Comparison of ENCODE assay signal across 10 mouse cellular contexts in genomic region chr7:122667903-122668302, GRCm38 (mm10). TPM values are rescaled to one million over a fixed set of nuclear protein-coding genes. Genes with fewer than 3 reads are reported as not detected.
DNase-seq lines count a peak whose midpoint lies in the region; ATAC-seq and TF ChIP-seq lines count a peak whose summit lies in the region.
"Had no signal": no experiment of that assay in that cellular context is flagged by ENCODE, and none has a peak within 500 bp of the region (broad histone marks: within the 10 kb centered on the region; RNA-seq: fewer than 3 reads in every experiment).

No protein-coding gene starts in this region.

- no peak overlapping the region for H3K4me2 ChIP-seq in hindbrain, embryonic 11.5 days (replicated peaks; ENCODE audit: low read depth, low read length)
- no peak overlapping the region for H3K4me2 ChIP-seq in hindbrain, embryonic 16.5 days (ENCODE audit: low read length)
- H3K4me2 ChIP-seq in limb, embryonic 14.5 days (replicated peaks; ENCODE audit: low read depth, low read length, severe bottlenecking): no peak overlapping the region
- H3K4me2 ChIP-seq: neural tube, embryonic 12.5 days had no signal

- H3K27ac ChIP-seq in hindbrain, embryonic 11.5 days (ENCODE audit: low read depth, low read length): no peak overlapping the region
- H3K27ac ChIP-seq in hindbrain, embryonic 16.5 days (ENCODE audit: low read depth, low read length): no peak overlapping the region
- no peak overlapping the region for H3K27ac ChIP-seq in limb, embryonic 14.5 days (replicated peaks; ENCODE audit: low read depth, low read length)
- H3K27ac ChIP-seq: neural tube, embryonic 12.5 days had no signal

- TF ChIP-seq POLR2A in limb, embryonic 14.5 days (IDR thresholded peaks at IDR 0.05; ENCODE audit: borderline replicate concordance, extremely low read depth, insufficient read depth, insufficient read length): no peak

- DNase-seq in hindbrain, embryonic 11.5 days (ENCODE audit: low spot score): peak; percentile 56
- peak; percentile 4 for DNase-seq in urinary bladder, postnatal 25 days (ENCODE audit: low spot score)
- DNase-seq in urinary bladder, postnatal 10 days (ENCODE audit: low spot score): no peak
- peak; percentile 27 to 40 for DNase-seq in cerebellum, postnatal 4 days (ENCODE audit: low spot score in 2 of 2)
- peak; percentile 29 for DNase-seq in limb, embryonic 14.5 days (ENCODE audit: low spot score)
- DNase-seq in urinary bladder, postnatal 36 days (ENCODE audit: low spot score in 2 of 2): no peak

- H3K4me3 ChIP-seq in hindbrain, embryonic 11.5 days (ENCODE audit: low read depth, low read length): no peak overlapping the region
- no peak overlapping the region for H3K4me3 ChIP-seq in hindbrain, embryonic 16.5 days (ENCODE audit: low read length)
- H3K4me3 ChIP-seq in limb, embryonic 14.5 days (replicated peaks; ENCODE audit: low read length): no peak overlapping the region
- H3K4me3 ChIP-seq: neural tube, embryonic 12.5 days had no signal

- H3K9me3 ChIP-seq in hindbrain, embryonic 11.5 days (ENCODE audit: control insufficient read depth, low read length): no peaks in the 10 kb centered on the region
- no peaks in the 10 kb centered on the region for H3K9me3 ChIP-seq in hindbrain, embryonic 16.5 days (ENCODE audit: control insufficient read depth, low read length)
- H3K9me3 ChIP-seq in limb, embryonic 14.5 days (ENCODE audit: control insufficient read depth, low read length): no peaks in the 10 kb centered on the region
- H3K9me3 ChIP-seq: neural tube, embryonic 12.5 days had no signal

- WGBS in hindbrain, embryonic 11.5 days: 23% methylated on average over 5 of the region's 5 CpGs
- 26% methylated on average over 5 of the region's 5 CpGs for WGBS in hindbrain, embryonic 16.5 days
- 21% methylated on average over 5 of the region's 5 CpGs for WGBS in limb, embryonic 14.5 days

- peaks cover 3% of the 10 kb centered on the region; the same call in 1 of the 2 replicates for H3K27me3 ChIP-seq in hindbrain, embryonic 11.5 days (ENCODE audit: control insufficient read depth, insufficient read depth, low read length)
- H3K27me3 ChIP-seq in hindbrain, embryonic 16.5 days (replicated peaks; ENCODE audit: control insufficient read depth, insufficient read depth, low read length): no peaks in the 10 kb centered on the region
- H3K27me3 ChIP-seq in limb, embryonic 14.5 days (ENCODE audit: control insufficient read depth, insufficient read depth, low read length): peaks cover 10% of the 10 kb centered on the region; the same call in 1 of the 2 replicates

- H3K9ac ChIP-seq in hindbrain, embryonic 11.5 days (ENCODE audit: low read depth, low read length): no peak overlapping the region
- H3K9ac ChIP-seq in hindbrain, embryonic 16.5 days (ENCODE audit: low read depth, low read length): no peak overlapping the region
- no peak overlapping the region for H3K9ac ChIP-seq in limb, embryonic 14.5 days (ENCODE audit: low read depth, low read length, severe bottlenecking)
- H3K9ac ChIP-seq: neural tube, embryonic 12.5 days had no signal

- ATAC-seq in hindbrain, embryonic 11.5 days (ENCODE audit: low FRiP score): no peak
- no peak for ATAC-seq in hindbrain, embryonic 16.5 days
- no peak for ATAC-seq in limb, embryonic 14.5 days (ENCODE audit: low FRiP score, low read depth)
- ATAC-seq in inflammation-experienced regulatory T-cells, adult 6 months: no peak

- H3K4me1 ChIP-seq in hindbrain, embryonic 11.5 days (replicated peaks; ENCODE audit: control insufficient read depth, insufficient read depth, low read length): no peaks in the 10 kb centered on the region
- no peaks in the 10 kb centered on the region; the same call in 1 of the 2 replicates for H3K4me1 ChIP-seq in hindbrain, embryonic 16.5 days (ENCODE audit: control insufficient read depth, insufficient read depth, low read depth, low read length)
- no peaks in the 10 kb centered on the region for H3K4me1 ChIP-seq in limb, embryonic 14.5 days (ENCODE audit: control insufficient read depth, insufficient read depth, low read length)

- no peaks in the 10 kb centered on the region for H3K36me3 ChIP-seq in hindbrain, embryonic 11.5 days (ENCODE audit: control insufficient read depth, insufficient read depth, low read length)
- no peaks in the 10 kb centered on the region for H3K36me3 ChIP-seq in hindbrain, embryonic 16.5 days (ENCODE audit: control insufficient read depth, insufficient read depth, low read length)
- no peaks in the 10 kb centered on the region for H3K36me3 ChIP-seq in limb, embryonic 14.5 days (ENCODE audit: control insufficient read depth, insufficient read depth, low read length)
- H3K36me3 ChIP-seq: neural tube, embryonic 12.5 days had no signal

RNA-seq across cellular contexts. Expression of gene Cacng3, which starts 2.4 kb away (rescaled TPM):
- 1.9 and 2.1 TPM in 2 replicates for polyA plus RNA-seq in hindbrain, embryonic 11.5 days (2014; fragmentation: Nextera tagmentation; extraction: Ambion mirVana)
- polyA plus RNA-seq in hindbrain, embryonic 16.5 days (2015; fragmentation: Nextera tagmentation; extraction: Ambion mirVana): 29.5 and 31.4 TPM in 2 replicates
- 0.06 TPM in 1 of 2 replicates, not detected in the other for polyA plus RNA-seq in limb, embryonic 14.5 days (2012; rRNA removed)
- polyA plus RNA-seq in limb, embryonic 14.5 days (2014; fragmentation: Nextera tagmentation; extraction: Ambion mirVana): not detected in 2 replicates
- polyA plus RNA-seq in inflammation-experienced regulatory T-cells, adult 6 months (2017; shearing (Covaris generic)): not detected
- polyA plus RNA-seq: large intestine, adult 2 months had no signal

Comparison
In these comparisons a context has a peak if more than half of its experiments do, and no peak if none do; other contexts are left out.
1. DNase-seq: peak in hindbrain, embryonic 11.5 days (single experiment), urinary bladder, postnatal 25 days (single experiment), cerebellum, postnatal 4 days (2 of 2) and limb, embryonic 14.5 days (single experiment); none in urinary bladder, postnatal 10 days (single experiment) and urinary bladder, postnatal 36 days (0 of 2).